Mouse (Mus musculus): ENCODE measurements around the gene Ero1l. TPM values are rescaled to one million over a fixed set of nuclear protein-coding genes. Genes with fewer than 3 reads are reported as not detected.

Ero1l gene
- 523 and 551 TPM in 2 replicates for total RNA-seq (2014; fragmentation: Nextera tagmentation)
- 603 and 672 TPM in 2 replicates for total RNA-seq (2017)
- polyA plus RNA-seq (2012) = 9.0 and 11.8 TPM in 2 replicates

DNA sequence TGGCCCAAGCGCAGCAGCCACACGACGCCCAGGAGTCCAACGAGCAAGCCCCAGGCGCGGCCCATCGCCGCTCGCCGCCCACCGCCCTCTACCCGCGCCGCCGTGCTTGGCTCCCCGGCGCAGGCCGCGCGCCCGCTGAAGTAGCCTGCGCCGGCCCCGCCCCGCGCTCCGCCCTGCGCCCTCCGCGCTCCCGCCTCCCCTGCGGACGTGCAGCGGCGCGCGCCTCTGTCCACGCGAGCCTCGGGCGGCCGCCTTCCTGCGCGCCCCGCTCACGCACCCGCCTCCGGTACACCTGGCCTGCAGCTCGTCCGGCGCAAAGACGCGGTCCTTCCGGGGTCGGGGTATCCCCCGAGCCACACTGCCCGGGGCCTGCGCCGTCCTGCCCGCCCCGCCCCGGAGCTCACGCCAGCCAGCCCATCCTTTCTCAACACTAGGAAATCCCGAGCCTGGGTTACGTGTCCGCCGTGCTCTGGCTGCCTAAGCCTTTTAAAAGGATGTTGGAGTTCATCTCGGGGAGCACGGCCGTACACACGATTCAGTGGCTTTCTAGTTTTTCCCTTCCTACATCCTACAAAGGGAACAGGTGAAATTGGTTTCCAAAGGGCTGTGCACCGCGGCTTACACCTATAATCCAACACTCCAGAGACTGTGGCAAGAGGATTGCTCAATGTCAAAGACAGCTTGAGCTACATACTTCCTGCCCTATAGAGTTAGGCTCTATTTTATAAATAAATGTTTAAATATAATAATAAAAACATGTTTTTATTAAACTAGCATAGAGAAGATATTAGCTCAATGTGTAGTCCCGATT is at the start of gene Ero1l:
Gene Ero1l, minus strand, starts transcription at position 346 of the 811 bp plus-strand sequence.
- peak; percentile 81 for DNase-seq (ENCODE audit: low spot score)
- Histone ChIP-seq H3K27me3 (ENCODE audit: insufficient read depth, low read length) (no peaks in the 10 kb centered on the region), H3K4me3 (ENCODE audit: low read depth, low read length) (peak within 1 kb of the TSS; percentile 97), H3K4me1 (ENCODE audit: insufficient read depth, low read depth, low read length) (peaks cover 66% of the 10 kb centered on the region), H3K9me3 (replicated peaks) (no peaks in the 10 kb centered on the region), H3K36me3 (replicated peaks) (peaks cover 14% of the 10 kb centered on the region)
- TF ChIP-seq POLR2AphosphoS5 (IDR thresholded peaks at IDR 0.05; ENCODE audit: insufficient replicate concordance, low read depth, low read length) (no peak), GATA2 (IDR thresholded peaks at IDR 0.05; ENCODE audit: borderline replicate concordance, low read depth, low read length) (no peak), CTCF (IDR thresholded peaks at IDR 0.05; ENCODE audit: low read depth, low read length) (no peak), TAL1 (conservative IDR thresholded peaks at IDR 0.05; ENCODE audit: low read depth, low read length) (no peak), GATA1 (IDR thresholded peaks at IDR 0.05; ENCODE audit: borderline replicate concordance, low read length) (no peak)
- peak; percentile 9; the same call in 1 of the 2 replicates for ATAC-seq (ENCODE audit: extremely low read depth, insufficient number of reproducible peaks, low FRiP score, poor library complexity, severe bottlenecking)

DNA sequence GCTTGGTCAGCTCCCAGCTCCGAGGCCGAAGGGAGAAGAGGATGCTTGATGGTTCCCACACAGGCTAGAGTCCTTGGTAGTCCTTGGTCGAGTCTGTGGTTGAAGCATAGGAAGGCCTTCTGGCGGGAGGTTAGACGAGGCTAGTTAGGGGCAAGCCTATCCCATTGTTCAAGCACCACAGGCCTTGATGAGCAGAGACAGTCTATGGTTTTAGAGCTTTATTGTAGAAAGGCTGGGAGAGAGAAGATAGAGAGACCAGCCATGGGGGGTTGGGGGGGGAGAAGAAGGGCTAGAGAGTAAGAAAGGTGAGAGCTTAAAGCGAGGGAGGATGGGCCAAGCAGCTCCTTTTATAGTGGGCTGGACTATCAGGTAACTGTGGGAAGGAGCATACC is 46.6 kb upstream of the Ero1l start:
- TF ChIP-seq GATA1 (IDR thresholded peaks at IDR 0.05; ENCODE audit: borderline replicate concordance, low read length) = no peak
- no peak for TF ChIP-seq POLR2AphosphoS5 (IDR thresholded peaks at IDR 0.05; ENCODE audit: insufficient replicate concordance, low read depth, low read length)
- no peak for TF ChIP-seq CTCF (IDR thresholded peaks at IDR 0.05; ENCODE audit: low read depth, low read length)
- TF ChIP-seq TAL1 (conservative IDR thresholded peaks at IDR 0.05; ENCODE audit: low read depth, low read length) = no peak
- no peak for TF ChIP-seq GATA2 (IDR thresholded peaks at IDR 0.05; ENCODE audit: borderline replicate concordance, low read depth, low read length)
- no peaks in the 10 kb centered on the region for H3K4me1 ChIP-seq (ENCODE audit: insufficient read depth, low read depth, low read length)
- DNase-seq (ENCODE audit: low spot score) (no peak), ATAC-seq (ENCODE audit: extremely low read depth, insufficient number of reproducible peaks, low FRiP score, poor library complexity, severe bottlenecking) (no peak)
- H3K4me3 ChIP-seq (ENCODE audit: low read depth, low read length) = no peak overlapping the region
- no peaks in the 10 kb centered on the region for H3K27me3 ChIP-seq (ENCODE audit: insufficient read depth, low read length)
- peaks cover 52% of the 10 kb centered on the region for H3K36me3 ChIP-seq (replicated peaks)
- H3K9me3 ChIP-seq (replicated peaks) = no peaks in the 10 kb centered on the region

DNA sequence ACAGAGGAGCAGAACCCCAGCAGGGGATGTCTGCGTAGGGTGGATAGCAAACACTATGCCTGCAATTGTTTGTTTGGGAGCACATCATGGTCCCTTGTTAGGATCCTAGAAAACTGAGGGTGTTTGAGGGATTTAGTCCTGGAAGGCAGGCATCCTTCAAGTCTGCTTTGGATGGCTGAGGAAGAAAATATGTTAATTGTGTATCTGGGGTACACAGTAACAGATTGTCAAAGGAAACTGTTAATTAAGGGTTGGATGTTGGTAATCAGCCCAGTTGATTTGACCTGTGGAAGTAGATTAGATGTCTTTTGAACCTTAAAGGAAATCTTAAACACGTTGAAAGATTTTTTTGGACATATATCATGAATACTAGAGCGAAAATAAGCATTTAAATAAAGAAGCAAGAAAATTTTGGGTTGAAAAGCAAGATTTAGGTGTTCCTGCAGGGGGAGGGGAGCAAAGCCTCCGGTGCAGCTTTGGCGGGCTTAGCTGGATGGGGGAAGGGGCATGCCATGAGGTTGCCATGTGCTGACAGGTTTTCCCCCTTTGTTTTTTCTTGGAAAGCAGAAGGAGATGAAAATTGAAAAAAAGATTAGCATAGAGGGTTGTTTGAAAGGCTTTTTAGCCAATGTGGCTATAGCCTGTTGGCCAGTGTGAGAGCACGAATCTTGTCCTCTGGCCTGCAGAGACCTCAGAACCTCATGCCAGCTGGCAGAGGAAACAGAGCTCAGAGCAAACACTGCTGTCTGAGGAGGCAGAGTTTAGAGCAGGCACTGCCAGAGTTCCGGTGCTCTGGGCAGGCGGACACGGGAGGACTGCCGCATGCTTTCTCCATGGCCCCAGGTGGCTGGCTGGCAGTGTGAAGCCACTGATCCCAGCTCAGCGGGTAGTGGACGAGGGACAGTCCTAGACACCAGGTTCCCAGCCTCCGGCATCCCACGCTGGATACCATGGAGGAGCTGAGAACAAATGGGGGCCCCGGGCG is 45.9 kb upstream of the Ero1l start:
- H3K27me3 ChIP-seq (ENCODE audit: insufficient read depth, low read length) = no peaks in the 10 kb centered on the region

DNA sequence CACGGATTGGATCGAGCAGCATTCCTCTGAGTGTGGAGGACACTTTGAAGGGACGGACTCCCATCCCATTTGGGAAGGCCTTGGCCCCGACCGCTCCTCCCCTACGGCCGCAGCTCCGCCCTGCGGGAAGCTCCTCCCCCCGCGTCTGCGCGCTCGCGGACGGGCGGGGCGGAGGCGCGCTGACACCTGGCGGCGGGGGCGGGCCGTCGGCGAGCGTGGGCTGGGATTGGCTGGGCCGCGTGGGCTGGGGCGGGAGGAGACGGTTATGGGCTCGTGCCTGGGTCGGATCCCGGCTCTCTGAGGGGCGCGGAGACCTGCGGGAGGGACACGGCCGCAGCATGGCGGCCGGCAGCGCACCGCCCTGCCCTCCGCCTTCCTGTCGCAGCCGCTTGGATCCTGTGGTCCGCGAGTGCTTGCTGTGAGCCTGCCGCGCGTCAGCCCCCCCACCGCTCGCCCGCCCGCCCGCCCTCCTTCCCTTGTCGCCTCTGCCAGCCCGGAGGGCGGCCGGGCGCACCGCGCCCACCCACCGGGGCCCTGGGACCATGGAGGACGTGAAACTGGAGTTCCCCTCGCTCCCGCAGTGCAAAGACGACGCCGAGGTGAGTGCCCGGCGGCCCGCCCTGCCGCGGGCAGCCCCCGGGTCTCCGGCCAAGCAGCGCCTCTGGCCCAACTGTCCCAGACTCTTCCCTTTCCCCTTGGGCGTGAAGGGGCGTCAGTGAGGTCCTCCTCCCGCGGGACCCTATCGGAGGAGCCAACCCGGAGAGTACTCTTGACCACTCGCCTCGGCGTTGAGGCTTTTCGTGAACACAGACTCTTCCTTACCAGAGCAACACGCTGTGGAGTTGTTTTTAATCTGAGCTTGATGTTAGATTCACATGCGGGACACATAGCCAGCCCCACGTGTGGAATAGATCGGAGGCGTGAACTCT is 32.6 kb upstream of the Ero1l start, which contains the start of gene Styx:
Gene Styx, plus strand, starts transcription at position 163 of the 929 bp plus-strand sequence.
- Histone ChIP-seq H3K4me3 (ENCODE audit: low read depth, low read length) (peak within 1 kb of the TSS; percentile 84), H3K4me1 (ENCODE audit: insufficient read depth, low read depth, low read length) (peaks cover 13% of the 10 kb centered on the region), H3K9me3 (replicated peaks) (no peaks in the 10 kb centered on the region), H3K27me3 (ENCODE audit: insufficient read depth, low read length) (no peaks in the 10 kb centered on the region), H3K36me3 (replicated peaks) (peaks cover 45% of the 10 kb centered on the region)
- TF ChIP-seq GATA1 (IDR thresholded peaks at IDR 0.05; ENCODE audit: borderline replicate concordance, low read length) = no peak
- TF ChIP-seq TAL1 (conservative IDR thresholded peaks at IDR 0.05; ENCODE audit: low read depth, low read length) = no peak
- TF ChIP-seq POLR2AphosphoS5 (IDR thresholded peaks at IDR 0.05; ENCODE audit: insufficient replicate concordance, low read depth, low read length) = no peak
- no peak for TF ChIP-seq CTCF (IDR thresholded peaks at IDR 0.05; ENCODE audit: low read depth, low read length)
- ATAC-seq (ENCODE audit: extremely low read depth, insufficient number of reproducible peaks, low FRiP score, poor library complexity, severe bottlenecking) (peak; percentile 95), DNase-seq (ENCODE audit: low spot score) (peak; percentile 72)

More for the DNA sequence above, 45.9 kb upstream of the Ero1l start:
- ATAC-seq (ENCODE audit: extremely low read depth, insufficient number of reproducible peaks, low FRiP score, poor library complexity, severe bottlenecking) = no peak
- no peak for TF ChIP-seq GATA1 (IDR thresholded peaks at IDR 0.05; ENCODE audit: borderline replicate concordance, low read length)
- no peak for TF ChIP-seq CTCF (IDR thresholded peaks at IDR 0.05; ENCODE audit: low read depth, low read length)
- TF ChIP-seq TAL1 (conservative IDR thresholded peaks at IDR 0.05; ENCODE audit: low read depth, low read length) = no peak
- no peak for TF ChIP-seq GATA2 (IDR thresholded peaks at IDR 0.05; ENCODE audit: borderline replicate concordance, low read depth, low read length)
- TF ChIP-seq POLR2AphosphoS5 (IDR thresholded peaks at IDR 0.05; ENCODE audit: insufficient replicate concordance, low read depth, low read length) = no peak
- no peaks in the 10 kb centered on the region for H3K4me1 ChIP-seq (ENCODE audit: insufficient read depth, low read depth, low read length)
- H3K36me3 ChIP-seq (replicated peaks) = peaks cover 48% of the 10 kb centered on the region
- no peak for DNase-seq (ENCODE audit: low spot score)
- no peak overlapping the region for H3K4me3 ChIP-seq (ENCODE audit: low read depth, low read length)
- no peaks in the 10 kb centered on the region for H3K9me3 ChIP-seq (replicated peaks)

DNA sequence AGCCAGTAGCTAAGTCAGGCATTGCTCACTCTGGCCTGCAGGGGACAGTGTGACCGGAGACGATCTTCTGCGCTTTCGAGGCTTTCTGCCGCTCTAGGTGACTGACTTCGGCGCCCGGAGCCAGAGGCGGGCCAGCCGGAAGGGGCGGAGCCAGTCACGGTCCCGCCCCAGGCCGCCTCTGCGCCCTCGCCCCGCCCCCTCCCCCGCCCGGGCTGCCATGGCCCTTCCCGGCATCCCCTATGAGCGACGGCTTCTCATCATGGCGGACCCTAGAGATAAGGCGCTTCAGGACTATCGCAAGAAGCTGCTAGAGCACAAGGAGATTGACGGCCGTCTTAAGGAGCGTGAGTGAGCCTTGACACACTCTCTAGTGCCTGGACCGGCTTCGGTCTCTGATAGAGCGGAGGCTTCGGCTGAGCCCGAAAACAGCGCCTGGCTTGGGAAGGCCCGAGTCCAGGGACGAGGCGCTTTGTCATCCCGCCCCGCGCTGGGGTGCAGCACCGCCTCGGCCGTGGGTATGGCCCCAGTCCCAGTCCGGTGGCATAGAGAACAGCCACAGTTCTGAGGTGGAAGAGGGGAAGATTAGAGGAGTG is 11.1 kb upstream of the Ero1l start, which contains the start of gene Psmc6:
Gene Psmc6, plus strand, starts transcription at position 200 of the 593 bp plus-strand sequence.
- ATAC-seq (ENCODE audit: extremely low read depth, insufficient number of reproducible peaks, low FRiP score, poor library complexity, severe bottlenecking) = peak; percentile 85
- H3K4me3 ChIP-seq (ENCODE audit: low read depth, low read length) = peak within 1 kb of the TSS; percentile 84
- DNase-seq (ENCODE audit: low spot score) = peak; percentile 75
- TF ChIP-seq CTCF (IDR thresholded peaks at IDR 0.05; ENCODE audit: low read depth, low read length) (peak; percentile 90), GATA2 (IDR thresholded peaks at IDR 0.05; ENCODE audit: borderline replicate concordance, low read depth, low read length) (no peak)
- peaks cover 32% of the 10 kb centered on the region for H3K36me3 ChIP-seq (replicated peaks)
- peaks cover 44% of the 10 kb centered on the region for H3K4me1 ChIP-seq (ENCODE audit: insufficient read depth, low read depth, low read length)
- no peaks in the 10 kb centered on the region for H3K9me3 ChIP-seq (replicated peaks)
- H3K27me3 ChIP-seq (ENCODE audit: insufficient read depth, low read length) = no peaks in the 10 kb centered on the region

All from G1E (cell line).